Mouse (Mus musculus): Measurements from ENCODE around the gene Gtpbp8.

Gene Gtpbp8

DNA sequence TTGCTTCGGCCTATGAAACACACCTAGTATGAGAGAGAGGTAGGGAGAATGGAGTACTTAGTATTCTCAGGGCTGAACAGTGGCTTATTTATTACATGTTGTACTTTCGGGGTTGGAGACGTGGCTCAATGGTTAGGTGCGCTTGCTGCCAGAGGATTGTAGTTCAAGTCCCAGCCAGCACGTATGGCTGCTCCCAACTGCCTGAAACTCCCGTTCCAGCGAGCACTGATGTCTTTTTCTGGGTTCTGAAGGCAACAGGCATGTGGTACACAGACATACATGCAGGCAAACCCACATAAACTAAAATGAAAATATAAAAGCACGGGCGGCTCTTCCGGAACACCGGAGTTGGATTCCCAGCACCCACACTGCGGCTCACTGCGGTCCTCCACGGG, 695 bp downstream of the Gtpbp8 start:
- no peak for TF ChIP-seq NANOG (IDR thresholded peaks at IDR 0.05; ENCODE audit: borderline replicate concordance, low read length)
- TF ChIP-seq CTCF (conservative IDR thresholded peaks at IDR 0.05; ENCODE audit: low read length) = no peak
- no peak for TF ChIP-seq POU5F1 (IDR thresholded peaks at IDR 0.05; ENCODE audit: borderline replicate concordance, low read length)
- H3K27me3 ChIP-seq (ENCODE audit: insufficient read depth, low read length) = no peaks in the 10 kb centered on the region; the same call in 1 of the 2 replicates
- H3K9me3 ChIP-seq (ENCODE audit: low read length) = no peaks in the 10 kb centered on the region
- peaks cover 26% of the 10 kb centered on the region for H3K36me3 ChIP-seq (ENCODE audit: insufficient read depth, low read length)
- peak overlapping the region; percentile 89 for H3K4me3 ChIP-seq (replicated peaks; ENCODE audit: low read length)
- peaks cover 21% of the 10 kb centered on the region for H3K4me1 ChIP-seq (replicated peaks; ENCODE audit: low read depth, low read length)

DNA sequence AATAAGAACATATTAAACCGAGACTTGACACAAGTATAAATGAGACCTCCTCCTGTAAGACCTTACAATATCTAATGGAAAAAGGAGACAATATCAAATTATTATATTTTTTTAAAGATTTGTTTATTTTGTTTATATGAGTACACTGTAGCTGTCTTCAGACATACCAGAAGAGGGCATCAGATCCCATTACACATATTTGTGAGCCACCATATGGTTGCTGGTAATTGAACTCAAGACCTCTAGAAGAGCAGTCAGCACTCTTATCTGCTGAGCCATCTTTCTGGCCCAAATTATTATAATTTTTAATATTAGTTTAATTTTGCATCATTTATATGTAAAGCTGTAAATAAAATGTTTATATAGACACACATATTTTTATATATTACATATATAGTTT, 3.4 kb downstream of the Gtpbp8 start:
- Histone ChIP-seq H3K4me3 (replicated peaks; ENCODE audit: low read length) (no peak overlapping the region), H3K27me3 (ENCODE audit: insufficient read depth, low read length) (no peaks in the 10 kb centered on the region; the same call in 1 of the 2 replicates), H3K36me3 (ENCODE audit: insufficient read depth, low read length) (peaks cover 47% of the 10 kb centered on the region), H3K4me1 (replicated peaks; ENCODE audit: low read depth, low read length) (peaks cover 21% of the 10 kb centered on the region), H3K9me3 (ENCODE audit: low read length) (no peaks in the 10 kb centered on the region)
- TF ChIP-seq POU5F1 (IDR thresholded peaks at IDR 0.05; ENCODE audit: borderline replicate concordance, low read length) (no peak), NANOG (IDR thresholded peaks at IDR 0.05; ENCODE audit: borderline replicate concordance, low read length) (no peak), CTCF (conservative IDR thresholded peaks at IDR 0.05; ENCODE audit: low read length) (no peak)

DNA sequence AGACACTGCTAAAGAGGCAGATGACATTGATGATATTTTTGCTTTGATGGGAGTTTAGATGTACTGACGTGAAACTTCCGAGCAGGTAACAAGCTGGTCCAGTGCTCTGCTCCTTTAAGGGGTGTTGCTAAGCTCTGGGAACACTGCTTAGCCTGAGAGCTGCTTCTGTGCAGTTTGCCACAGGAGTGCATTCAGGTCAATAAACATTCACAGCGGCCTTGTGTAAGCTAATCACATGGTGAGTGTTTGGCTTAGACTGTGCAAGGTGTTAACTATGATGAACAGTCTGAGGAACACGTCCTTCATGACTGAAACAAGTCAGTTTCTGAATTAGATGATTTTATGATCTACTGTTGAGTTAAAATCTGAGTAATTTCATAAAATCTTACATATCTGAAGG, 10.0 kb downstream of the Gtpbp8 start:
- TF ChIP-seq CTCF (conservative IDR thresholded peaks at IDR 0.05; ENCODE audit: low read length) (no peak), NANOG (IDR thresholded peaks at IDR 0.05; ENCODE audit: borderline replicate concordance, low read length) (no peak), POU5F1 (IDR thresholded peaks at IDR 0.05; ENCODE audit: borderline replicate concordance, low read length) (no peak)
- no peaks in the 10 kb centered on the region for H3K27me3 ChIP-seq (ENCODE audit: insufficient read depth, low read length)
- H3K36me3 ChIP-seq (ENCODE audit: insufficient read depth, low read length) = peaks cover 88% of the 10 kb centered on the region
- H3K4me1 ChIP-seq (replicated peaks; ENCODE audit: low read depth, low read length) = no peaks in the 10 kb centered on the region
- no peak overlapping the region for H3K4me3 ChIP-seq (replicated peaks; ENCODE audit: low read length)
- no peaks in the 10 kb centered on the region for H3K9me3 ChIP-seq (ENCODE audit: low read length)

- Histone ChIP-seq H3K27me3 (ENCODE audit: insufficient read depth, low read length) (no peaks in the 10 kb centered on the region), H3K36me3 (ENCODE audit: insufficient read depth, low read length) (peaks cover 92% of the 10 kb centered on the region), H3K9me3 (ENCODE audit: low read length) (no peaks in the 10 kb centered on the region), H3K4me3 (replicated peaks; ENCODE audit: low read length) (no peak overlapping the region), H3K4me1 (replicated peaks; ENCODE audit: low read depth, low read length) (no peaks in the 10 kb centered on the region)
- TF ChIP-seq NANOG (IDR thresholded peaks at IDR 0.05; ENCODE audit: borderline replicate concordance, low read length) = no peak
- no peak for TF ChIP-seq POU5F1 (IDR thresholded peaks at IDR 0.05; ENCODE audit: borderline replicate concordance, low read length)
- TF ChIP-seq CTCF (conservative IDR thresholded peaks at IDR 0.05; ENCODE audit: low read length) = no peak
Observed at GRCm38 (mm10) chr16:44735676-44736075, 10.5 kb downstream of the Gtpbp8 start.

DNA sequence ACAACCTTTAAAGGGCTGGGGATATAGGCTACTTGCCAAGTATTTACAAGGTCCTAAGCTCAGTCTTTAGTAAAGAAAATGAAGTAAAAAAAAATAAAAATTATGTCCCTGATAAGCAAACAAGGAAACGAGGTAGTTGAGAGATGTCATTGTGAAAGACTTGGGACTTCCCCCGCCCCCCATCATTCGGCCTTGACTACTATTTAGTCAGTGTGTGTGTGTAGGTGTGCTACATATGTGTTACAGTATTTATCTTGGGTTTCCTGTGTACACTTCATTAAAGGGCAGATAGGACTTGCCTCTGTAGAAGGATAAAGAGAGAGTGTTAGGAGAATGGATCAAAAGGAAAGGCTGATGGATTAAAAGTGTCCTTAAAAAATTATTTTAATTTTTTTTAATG, 12.1 kb downstream of the Gtpbp8 start:
- H3K36me3 ChIP-seq (ENCODE audit: insufficient read depth, low read length) = peaks cover 100% of the 10 kb centered on the region
- no peaks in the 10 kb centered on the region for H3K4me1 ChIP-seq (replicated peaks; ENCODE audit: low read depth, low read length)
- H3K9me3 ChIP-seq (ENCODE audit: low read length) = no peaks in the 10 kb centered on the region
- no peak overlapping the region for H3K4me3 ChIP-seq (replicated peaks; ENCODE audit: low read length)
- TF ChIP-seq POU5F1 (IDR thresholded peaks at IDR 0.05; ENCODE audit: borderline replicate concordance, low read length) (no peak), NANOG (IDR thresholded peaks at IDR 0.05; ENCODE audit: borderline replicate concordance, low read length) (no peak), CTCF (conservative IDR thresholded peaks at IDR 0.05; ENCODE audit: low read length) (no peak)
- H3K27me3 ChIP-seq (ENCODE audit: insufficient read depth, low read length) = no peaks in the 10 kb centered on the region

DNA sequence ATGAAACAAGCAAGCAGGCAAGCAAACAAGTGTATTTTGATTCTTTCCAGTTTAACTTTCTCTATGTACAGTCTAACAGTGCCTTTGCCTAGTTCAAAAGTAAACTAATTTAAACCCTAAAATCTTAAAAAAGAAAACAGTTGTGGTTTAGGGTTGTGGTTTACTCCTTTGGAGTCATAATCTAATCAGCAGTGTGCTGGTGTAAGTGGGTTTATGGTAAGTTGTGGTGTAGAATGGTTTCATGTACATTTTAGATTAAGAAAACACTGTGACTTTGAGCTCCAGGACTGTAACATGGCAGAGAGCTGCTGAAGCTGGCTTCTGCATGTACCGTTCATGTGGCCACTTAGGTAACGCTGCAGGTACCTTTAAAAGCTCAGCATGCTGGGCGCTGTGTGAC, 18.6 kb downstream of the Gtpbp8 start:
- Histone ChIP-seq H3K36me3 (ENCODE audit: insufficient read depth, low read length) (peaks cover 66% of the 10 kb centered on the region), H3K4me1 (replicated peaks; ENCODE audit: low read depth, low read length) (peaks cover 27% of the 10 kb centered on the region), H3K4me3 (replicated peaks; ENCODE audit: low read length) (no peak overlapping the region), H3K9me3 (ENCODE audit: low read length) (no peaks in the 10 kb centered on the region), H3K27me3 (ENCODE audit: insufficient read depth, low read length) (no peaks in the 10 kb centered on the region)
- TF ChIP-seq POU5F1 (IDR thresholded peaks at IDR 0.05; ENCODE audit: borderline replicate concordance, low read length) = no peak
- TF ChIP-seq NANOG (IDR thresholded peaks at IDR 0.05; ENCODE audit: borderline replicate concordance, low read length) = no peak
- no peak for TF ChIP-seq CTCF (conservative IDR thresholded peaks at IDR 0.05; ENCODE audit: low read length)

DNA sequence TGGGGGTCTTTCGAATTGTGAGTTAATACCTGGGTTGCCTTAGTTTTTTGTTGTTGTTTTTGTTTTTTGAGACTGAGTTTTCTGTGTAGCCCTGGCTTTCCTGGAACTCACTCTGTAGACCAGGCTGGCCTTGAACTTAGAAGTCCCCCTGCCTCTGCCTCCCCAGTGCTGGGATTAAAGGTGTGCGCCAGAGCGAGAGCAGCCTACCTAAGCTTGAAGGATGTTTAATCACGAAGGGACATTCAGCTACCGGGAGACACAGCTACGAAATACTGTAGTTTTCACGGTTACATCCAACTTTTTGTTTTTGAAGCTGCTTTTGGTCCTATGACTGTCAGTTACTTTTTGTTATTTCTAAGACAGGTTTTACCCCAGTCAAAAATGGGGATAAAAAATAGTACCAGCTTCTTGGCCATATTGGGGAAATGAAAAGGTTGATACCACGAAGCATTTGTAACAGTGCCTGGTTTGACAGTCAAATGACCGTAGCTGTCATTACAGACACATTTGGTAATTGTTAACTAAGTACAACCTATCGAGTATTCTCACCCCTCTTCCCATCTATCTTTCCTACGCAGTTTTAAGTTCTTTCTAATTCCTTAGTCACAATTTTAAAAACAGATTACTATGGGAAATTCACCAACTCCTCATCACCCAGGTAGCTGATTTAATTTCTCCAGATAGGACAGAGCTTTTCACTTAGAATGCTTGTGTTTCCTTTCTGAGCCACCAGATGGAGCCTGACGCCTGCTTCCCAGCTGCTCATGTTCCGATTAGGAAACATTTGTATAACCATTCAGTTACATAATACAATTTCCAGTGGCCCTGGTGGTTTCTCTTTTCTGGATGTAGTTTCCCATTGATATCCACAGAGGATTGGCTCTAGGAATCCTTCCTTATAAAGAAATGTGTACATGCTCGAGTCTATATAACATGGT, 20.6 kb downstream of the Gtpbp8 start:
- Histone ChIP-seq H3K4me1 (replicated peaks; ENCODE audit: low read depth, low read length) (peaks cover 32% of the 10 kb centered on the region), H3K36me3 (ENCODE audit: insufficient read depth, low read length) (peaks cover 46% of the 10 kb centered on the region), H3K9me3 (ENCODE audit: low read length) (no peaks in the 10 kb centered on the region), H3K4me3 (replicated peaks; ENCODE audit: low read length) (peak overlapping the region; percentile 94), H3K27me3 (ENCODE audit: insufficient read depth, low read length) (no peaks in the 10 kb centered on the region)
- TF ChIP-seq POU5F1 (IDR thresholded peaks at IDR 0.05; ENCODE audit: borderline replicate concordance, low read length) = no peak
- no peak for TF ChIP-seq NANOG (IDR thresholded peaks at IDR 0.05; ENCODE audit: borderline replicate concordance, low read length)
- peak; percentile 85 for TF ChIP-seq CTCF (conservative IDR thresholded peaks at IDR 0.05; ENCODE audit: low read length)

GRCm38 (mm10) chr16:44724847-44725246, 21.3 kb downstream of the Gtpbp8 start:
- Histone ChIP-seq H3K4me3 (replicated peaks; ENCODE audit: low read length) (peak overlapping the region; percentile 94), H3K27me3 (ENCODE audit: insufficient read depth, low read length) (no peaks in the 10 kb centered on the region), H3K36me3 (ENCODE audit: insufficient read depth, low read length) (peaks cover 45% of the 10 kb centered on the region), H3K9me3 (ENCODE audit: low read length) (no peaks in the 10 kb centered on the region), H3K4me1 (replicated peaks; ENCODE audit: low read depth, low read length) (peaks cover 32% of the 10 kb centered on the region)
- TF ChIP-seq POU5F1 (IDR thresholded peaks at IDR 0.05; ENCODE audit: borderline replicate concordance, low read length) (no peak), CTCF (conservative IDR thresholded peaks at IDR 0.05; ENCODE audit: low read length) (no peak), NANOG (IDR thresholded peaks at IDR 0.05; ENCODE audit: borderline replicate concordance, low read length) (no peak)
